Mouse (Mus musculus): ENCODE measurements around the gene Tmem132b. TPM values are rescaled to one million over a fixed set of nuclear protein-coding genes. Genes with fewer than 3 reads are reported as not detected.

Tmem132b gene
- polyA plus RNA-seq, 1 experiment from 2014 or later = 8.1 TPM

DNA sequence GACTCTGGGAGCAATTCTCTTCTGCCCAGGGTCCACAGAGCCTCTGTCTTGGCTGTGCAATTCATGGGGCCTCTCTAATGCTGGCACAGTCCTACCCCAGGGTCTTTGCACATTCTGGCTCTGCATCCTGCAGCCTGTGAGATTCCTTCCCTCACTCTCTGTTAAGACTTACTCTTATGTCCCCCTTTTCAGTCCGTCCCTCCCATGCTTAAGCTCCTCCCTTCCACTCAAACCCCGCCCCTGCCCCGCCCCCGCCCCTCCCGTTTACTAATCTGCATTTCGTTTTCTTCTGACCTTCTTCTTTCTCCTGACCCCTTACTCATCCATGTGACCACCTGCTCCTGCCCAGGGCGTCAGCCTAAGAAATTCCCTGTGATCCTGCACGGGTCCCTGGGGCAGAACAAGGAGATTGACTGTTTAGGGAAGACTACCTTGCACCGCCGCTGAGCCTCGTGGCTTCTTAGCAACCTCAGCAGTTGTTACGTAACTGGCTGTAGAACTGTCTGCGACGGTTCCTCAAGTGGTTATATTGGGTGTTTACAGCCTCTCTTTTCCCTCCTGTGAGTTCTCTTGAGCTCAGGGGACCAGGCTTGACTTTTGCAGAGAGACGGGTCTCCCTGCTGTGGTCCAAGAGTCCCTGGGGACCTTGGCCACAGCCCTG, 10.5 kb upstream of the Tmem132b start:
- H3K9ac ChIP-seq = no peak overlapping the region
- no peaks in the 10 kb centered on the region for H3K4me1 ChIP-seq
- no peaks in the 10 kb centered on the region for H3K9me3 ChIP-seq
- 22% methylated on average over 15 of the region's 15 CpGs for WGBS
- H3K4me3 ChIP-seq = no peak overlapping the region
- H3K4me2 ChIP-seq = no peak overlapping the region
- ATAC-seq (replicated peaks) = no peak
- no peaks in the 10 kb centered on the region for H3K27me3 ChIP-seq (replicated peaks)
- H3K27ac ChIP-seq = no peak overlapping the region
- 0 out of 2 replicates have a peak, but pooled peaks cover 5% of the 10 kb centered on the region for H3K36me3 ChIP-seq (replicated peaks)

DNA sequence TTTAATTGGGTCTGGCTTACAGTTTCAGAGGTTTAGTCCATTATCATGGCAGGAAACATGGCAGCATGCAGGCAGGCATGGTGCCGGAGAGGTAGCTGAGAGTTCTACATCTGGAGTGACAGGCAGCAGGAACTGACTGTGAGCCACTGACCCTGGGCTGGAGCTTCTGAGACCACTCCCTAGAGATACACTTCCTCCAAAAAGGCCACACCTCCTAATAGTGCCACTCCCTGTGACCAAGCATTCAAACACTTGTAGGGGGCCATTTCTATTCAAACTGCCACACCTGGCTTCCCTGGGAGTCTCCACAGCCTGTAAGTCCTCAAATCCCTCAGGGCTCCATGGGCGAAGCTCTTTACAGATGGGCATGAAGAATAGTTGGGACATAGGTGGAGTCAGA, 8.2 kb upstream of the Tmem132b start:
- no peaks in the 10 kb centered on the region for H3K4me1 ChIP-seq
- H3K9ac ChIP-seq = no peak overlapping the region
- H3K4me2 ChIP-seq = no peak overlapping the region
- no peak overlapping the region for H3K27ac ChIP-seq
- no peak for ATAC-seq (replicated peaks)
- H3K9me3 ChIP-seq = no peaks in the 10 kb centered on the region
- H3K4me3 ChIP-seq = no peak overlapping the region
- 0 out of 2 replicates have a peak, but pooled peaks cover under 1% of the 10 kb centered on the region for H3K27me3 ChIP-seq (replicated peaks)
- no peaks in the 10 kb centered on the region for H3K36me3 ChIP-seq (replicated peaks)
- 85% methylated on average over 2 of the region's 2 CpGs for WGBS

DNA sequence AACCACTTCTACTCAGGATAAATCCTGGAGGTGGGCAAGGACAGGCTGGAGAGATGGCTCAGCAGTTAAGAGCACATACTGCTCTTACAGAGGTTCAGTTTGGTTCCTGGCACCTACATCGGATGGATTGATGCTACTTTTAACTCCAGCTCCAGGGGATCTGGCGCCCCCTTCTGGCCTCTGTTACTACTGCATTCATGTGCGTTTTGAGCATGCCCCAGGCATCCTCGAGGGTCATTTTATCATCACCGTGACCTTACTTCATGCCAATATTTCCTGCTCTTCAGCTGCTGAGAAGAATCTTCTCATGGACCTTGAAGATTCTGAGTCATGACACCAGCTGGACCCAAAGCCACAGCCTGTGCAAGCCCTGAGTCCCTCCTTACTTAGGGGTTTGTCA, 6.1 kb upstream of the Tmem132b start:
- no peaks in the 10 kb centered on the region for H3K9me3 ChIP-seq
- H3K4me2 ChIP-seq = no peak overlapping the region
- H3K27me3 ChIP-seq (replicated peaks) = peaks cover 9% of the 10 kb centered on the region; the same call in 1 of the 2 replicates
- H3K4me1 ChIP-seq = peaks cover 3% of the 10 kb centered on the region; the same call in 1 of the 2 replicates
- H3K36me3 ChIP-seq (replicated peaks) = no peaks in the 10 kb centered on the region
- no peak overlapping the region for H3K4me3 ChIP-seq
- 58% methylated on average over 5 of the region's 5 CpGs for WGBS
- no peak overlapping the region for H3K9ac ChIP-seq
- H3K27ac ChIP-seq = no peak overlapping the region
- no peak for ATAC-seq (replicated peaks)

DNA sequence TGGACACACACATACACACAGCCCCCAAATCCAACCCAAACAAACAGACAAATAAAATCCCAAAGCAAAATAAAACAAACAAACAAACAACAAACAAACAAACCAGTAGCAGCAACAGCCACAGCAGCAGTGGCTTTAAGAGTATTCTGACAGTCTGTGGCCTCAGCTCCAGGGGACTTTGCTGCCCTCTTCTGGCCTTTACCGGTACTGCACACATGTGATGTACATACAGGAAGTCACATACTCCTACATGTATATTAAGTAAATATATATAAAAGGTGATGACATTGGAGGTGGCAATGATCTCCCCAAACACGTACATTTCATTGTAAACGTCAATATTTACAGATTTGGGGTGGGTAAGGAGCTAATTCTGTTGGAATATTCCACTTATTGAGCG, 5.1 kb upstream of the Tmem132b start:
- H3K4me3 ChIP-seq = no peak overlapping the region
- peaks cover 12% of the 10 kb centered on the region; the same call in 1 of the 2 replicates for H3K27me3 ChIP-seq (replicated peaks)
- no peak overlapping the region for H3K4me2 ChIP-seq
- WGBS = 82% methylated on average over 4 of the region's 4 CpGs
- no peak for ATAC-seq (replicated peaks)
- H3K36me3 ChIP-seq (replicated peaks) = no peaks in the 10 kb centered on the region
- H3K9me3 ChIP-seq = no peaks in the 10 kb centered on the region
- no peak overlapping the region for H3K9ac ChIP-seq
- H3K27ac ChIP-seq = no peak overlapping the region
- peaks cover 5% of the 10 kb centered on the region for H3K4me1 ChIP-seq

DNA sequence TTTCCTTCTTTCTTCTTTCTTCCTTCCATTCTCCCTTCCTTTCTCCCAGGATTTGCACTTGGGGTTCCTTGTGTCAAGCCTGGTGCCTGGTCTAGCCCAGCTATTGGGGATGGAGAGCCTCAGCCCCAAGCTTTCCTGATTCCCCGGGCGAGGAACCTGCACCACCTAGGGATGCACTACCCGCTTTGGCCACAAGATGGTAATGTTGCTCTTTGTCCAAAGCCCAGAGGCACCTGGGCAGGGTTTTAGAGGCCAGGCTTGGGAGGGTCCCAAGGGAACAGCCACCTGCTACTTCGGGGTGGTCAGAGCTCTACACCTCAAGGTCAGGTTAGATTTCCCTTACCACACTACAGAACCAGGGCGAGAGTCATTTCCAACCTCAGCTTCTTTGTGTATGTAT, 2.5 kb upstream of the Tmem132b start:
- no peak for ATAC-seq (replicated peaks)
- 2% methylated on average over 5 of the region's 5 CpGs for WGBS
- H3K4me2 ChIP-seq = no peak overlapping the region
- H3K9me3 ChIP-seq = no peaks in the 10 kb centered on the region
- H3K36me3 ChIP-seq (replicated peaks) = no peaks in the 10 kb centered on the region
- H3K27me3 ChIP-seq (replicated peaks) = peaks cover 28% of the 10 kb centered on the region
- H3K4me1 ChIP-seq = peaks cover 27% of the 10 kb centered on the region
- no peak overlapping the region for H3K27ac ChIP-seq
- H3K4me3 ChIP-seq = no peak overlapping the region
- no peak overlapping the region for H3K9ac ChIP-seq

DNA sequence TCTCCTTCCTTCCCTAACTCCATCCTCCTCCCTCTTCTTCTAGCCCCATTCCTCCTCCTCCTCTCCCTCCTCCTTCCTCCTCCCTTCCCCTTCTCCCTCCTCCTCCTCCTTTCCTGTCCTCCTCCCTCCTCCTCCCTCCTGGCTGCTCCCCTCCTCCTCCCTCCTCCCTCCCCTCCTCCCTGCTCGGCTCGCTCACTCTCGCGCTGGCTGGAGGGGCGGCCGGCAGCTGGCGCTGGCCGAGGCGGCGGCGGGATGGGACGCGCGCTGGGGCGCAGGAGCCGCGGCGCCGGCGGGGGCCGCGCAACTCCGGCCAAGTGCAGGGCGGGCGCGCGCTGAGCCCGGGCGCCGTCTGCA, 594 bp downstream of the Tmem132b start:
- H3K9me3 ChIP-seq = no peaks in the 10 kb centered on the region
- peaks cover 38% of the 10 kb centered on the region for H3K4me1 ChIP-seq
- H3K27me3 ChIP-seq (replicated peaks) = peaks cover 37% of the 10 kb centered on the region
- under 1% methylated on average over 30 of the region's 30 CpGs for WGBS
- H3K9ac ChIP-seq = peak overlapping the region; percentile 58
- H3K4me3 ChIP-seq = peak overlapping the region; percentile 69
- peak overlapping the region; percentile 74 for H3K27ac ChIP-seq
- H3K36me3 ChIP-seq (replicated peaks) = no peaks in the 10 kb centered on the region
- H3K4me2 ChIP-seq = peak overlapping the region; percentile 91
- ATAC-seq (replicated peaks) = peak; percentile 58

DNA sequence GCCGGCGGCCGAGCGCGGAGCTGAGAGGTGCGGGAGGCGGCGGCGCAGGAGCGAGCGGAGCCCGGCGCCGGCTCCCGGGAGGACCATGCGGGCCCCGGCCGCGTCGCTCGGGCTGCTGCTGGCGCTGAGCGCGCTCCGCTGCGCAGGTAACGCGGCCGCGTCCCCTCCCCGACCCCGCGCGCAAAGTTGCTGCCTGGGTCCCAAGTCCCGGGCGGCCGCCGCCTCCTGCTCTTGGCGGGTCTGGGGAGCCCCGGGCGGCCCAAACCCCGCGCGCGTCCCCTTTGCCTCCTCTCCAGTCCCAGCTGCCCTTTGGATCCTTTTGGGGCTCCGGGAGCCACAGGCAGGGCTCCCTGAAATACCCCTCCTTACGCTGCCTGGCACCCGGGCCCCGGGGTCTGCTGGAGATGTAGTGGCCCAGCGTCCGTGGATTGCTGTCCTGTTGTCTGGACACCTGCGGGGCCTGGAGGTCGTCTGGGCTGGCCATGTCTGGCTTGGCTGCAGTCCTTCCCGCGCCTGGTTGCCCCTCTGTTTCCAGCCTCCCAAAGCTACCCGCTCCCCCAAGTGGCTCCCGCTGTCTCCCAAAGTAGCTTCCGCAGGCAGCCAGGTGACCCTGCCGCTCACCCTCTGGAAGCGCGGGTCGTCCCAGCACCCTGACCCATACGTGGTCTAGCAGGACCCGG, 1.1 kb downstream of the Tmem132b start:
- Histone ChIP-seq H3K9ac (peak overlapping the region; percentile 58), H3K27me3 (replicated peaks) (peaks cover 37% of the 10 kb centered on the region), H3K4me1 (peaks cover 38% of the 10 kb centered on the region), H3K36me3 (replicated peaks) (no peaks in the 10 kb centered on the region), H3K27ac (peak overlapping the region; percentile 74), H3K4me3 (peak overlapping the region; percentile 69), H3K9me3 (no peaks in the 10 kb centered on the region), H3K4me2 (peak overlapping the region; percentile 91)
- under 1% methylated on average over 56 of the region's 64 CpGs for WGBS
- no peak; the same call in 1 of the 2 replicates for ATAC-seq (replicated peaks)

DNA sequence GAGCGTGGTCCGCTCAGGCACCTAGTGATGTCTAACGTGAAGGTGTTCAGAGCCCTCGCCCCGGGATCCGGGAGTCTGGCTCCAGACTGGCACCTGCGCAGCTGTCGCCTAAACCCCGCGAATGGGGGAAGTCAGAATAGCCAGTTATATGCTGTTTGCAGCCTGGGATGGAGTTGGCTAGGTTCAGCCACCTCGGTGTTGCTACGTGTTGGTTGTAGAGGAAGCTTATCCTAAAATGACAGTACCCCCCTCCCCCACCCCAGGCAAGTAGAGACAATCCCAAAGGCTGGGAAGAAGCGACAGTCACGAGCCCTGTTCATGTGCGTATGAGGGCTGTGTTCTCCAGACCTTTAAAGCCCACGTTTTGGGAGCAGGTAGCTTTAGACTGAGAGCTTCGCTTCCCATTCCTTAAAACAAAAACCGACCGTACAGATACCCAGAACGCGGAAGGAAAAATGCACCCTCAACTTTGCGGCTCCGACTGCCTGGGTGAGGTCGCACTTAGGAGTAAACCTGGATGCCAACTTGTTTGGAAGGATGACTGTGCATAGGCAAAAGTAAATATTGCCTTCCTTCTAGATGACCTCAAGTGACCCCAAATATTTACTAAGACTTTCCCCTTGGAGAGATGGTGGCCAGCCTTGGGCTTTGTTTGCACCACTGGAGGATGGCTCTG, 1.8 kb downstream of the Tmem132b start:
- Histone ChIP-seq H3K9ac (peak overlapping the region; percentile 58), H3K27ac (peak overlapping the region; percentile 74), H3K4me1 (peaks cover 38% of the 10 kb centered on the region), H3K4me2 (peak overlapping the region; percentile 91), H3K27me3 (replicated peaks) (peaks cover 36% of the 10 kb centered on the region), H3K36me3 (replicated peaks) (no peaks in the 10 kb centered on the region), H3K9me3 (no peaks in the 10 kb centered on the region), H3K4me3 (peak overlapping the region; percentile 69)
- no peak for ATAC-seq (replicated peaks)
- under 1% methylated on average over 24 of the region's 24 CpGs for WGBS

DNA sequence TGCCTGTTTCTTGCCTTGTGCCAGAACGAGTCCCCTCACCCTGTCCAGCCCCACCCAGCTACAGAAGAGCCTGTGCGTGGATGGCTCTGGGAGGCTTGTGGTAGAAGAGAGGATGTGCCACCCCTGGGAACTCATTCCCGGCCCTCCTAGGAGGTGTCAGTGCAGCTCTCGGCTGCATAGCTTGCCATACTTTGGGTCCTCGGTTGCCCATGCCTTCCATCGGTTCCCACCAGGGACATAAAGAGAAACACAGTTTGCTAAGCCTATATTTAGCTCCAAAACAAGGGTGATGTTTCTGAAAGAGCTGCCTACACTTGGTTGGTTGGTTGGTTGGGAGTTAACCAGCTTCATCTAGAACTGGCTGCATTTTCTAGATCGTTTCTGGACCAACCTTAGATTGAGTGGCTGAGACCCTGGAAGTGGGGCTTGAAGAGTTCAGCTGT, 2.6 kb downstream of the Tmem132b start:
- H3K9me3 ChIP-seq = no peaks in the 10 kb centered on the region
- H3K4me3 ChIP-seq = peak overlapping the region; percentile 69
- peak overlapping the region; percentile 74 for H3K27ac ChIP-seq
- H3K4me2 ChIP-seq = peak overlapping the region; percentile 91
- no peaks in the 10 kb centered on the region for H3K36me3 ChIP-seq (replicated peaks)
- no peak for ATAC-seq (replicated peaks)
- peaks cover 38% of the 10 kb centered on the region for H3K4me1 ChIP-seq
- 5% methylated on average over 7 of the region's 7 CpGs for WGBS
- peaks cover 34% of the 10 kb centered on the region for H3K27me3 ChIP-seq (replicated peaks)
- peak overlapping the region; percentile 32; the same call in 1 of the 2 replicates for H3K9ac ChIP-seq

DNA sequence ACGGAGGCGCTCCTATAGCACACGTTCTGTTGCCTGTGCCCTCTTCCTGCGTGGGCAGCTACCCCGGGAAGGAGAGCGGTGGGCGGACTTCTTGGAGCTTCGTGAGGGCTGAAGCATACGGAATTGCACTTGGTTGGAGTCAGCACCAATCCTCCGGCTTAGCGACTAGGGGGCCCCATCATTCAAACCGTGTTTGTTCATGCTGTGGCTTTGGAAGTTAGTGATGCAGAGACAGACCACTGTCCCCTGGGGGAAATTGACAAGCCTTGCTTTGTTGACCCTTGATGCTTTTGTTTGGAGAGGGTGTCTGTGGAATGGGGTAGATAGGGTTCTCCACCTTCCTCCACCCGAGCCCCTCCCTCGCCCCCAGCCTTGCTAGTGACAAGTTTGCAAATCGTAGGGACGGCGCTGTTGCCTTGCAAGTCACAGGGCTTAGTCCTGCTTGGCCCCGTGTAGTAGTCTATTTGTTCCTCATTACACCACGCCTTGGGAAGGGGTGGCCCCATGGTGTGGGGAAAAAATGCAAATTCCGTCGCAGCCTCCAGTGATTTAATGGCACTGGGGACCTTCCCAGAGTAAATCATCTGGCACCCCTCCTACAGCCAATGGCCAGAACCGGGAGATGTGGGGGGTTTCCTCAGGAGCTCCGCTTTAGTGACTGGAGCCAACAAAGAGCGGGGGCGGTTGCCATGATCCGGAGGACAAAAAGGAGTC, 3.2 kb downstream of the Tmem132b start:
- under 1% methylated on average over 26 of the region's 26 CpGs for WGBS
- Histone ChIP-seq H3K27me3 (replicated peaks) (peaks cover 32% of the 10 kb centered on the region), H3K27ac (peak overlapping the region; percentile 74), H3K36me3 (replicated peaks) (no peaks in the 10 kb centered on the region), H3K9ac (peak overlapping the region; percentile 32; the same call in 1 of the 2 replicates), H3K4me1 (peaks cover 38% of the 10 kb centered on the region), H3K4me3 (peak overlapping the region; percentile 69), H3K9me3 (no peaks in the 10 kb centered on the region), H3K4me2 (peak overlapping the region; percentile 91)
- 0 out of 2 replicates have a peak, but pooled peaks have one; percentile 32 for ATAC-seq (replicated peaks)

DNA sequence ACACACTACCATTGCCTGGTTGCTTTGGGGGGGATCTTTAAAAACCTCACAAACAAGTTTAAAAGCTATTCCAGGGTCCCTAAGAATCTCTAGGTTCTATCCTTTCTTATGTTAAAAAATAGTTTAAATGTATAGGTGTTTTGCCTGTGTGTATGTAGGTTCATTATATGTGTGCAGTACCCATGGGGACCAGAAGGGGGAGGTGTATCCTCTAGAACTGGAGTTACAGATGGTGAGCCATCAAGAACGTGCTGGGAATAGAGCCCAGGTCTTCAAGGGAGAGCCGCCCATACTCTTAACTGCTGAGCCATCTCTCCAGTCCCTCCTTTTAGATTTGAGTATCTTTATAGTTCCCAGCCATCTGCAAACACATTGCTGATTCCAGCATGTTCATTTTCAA, 13.5 kb downstream of the Tmem132b start:
- H3K4me2 ChIP-seq = no peak overlapping the region
- WGBS = 91% methylated on average over 2 of the region's 2 CpGs
- H3K36me3 ChIP-seq (replicated peaks) = no peaks in the 10 kb centered on the region
- peaks cover 19% of the 10 kb centered on the region for H3K4me1 ChIP-seq
- H3K27ac ChIP-seq = no peak overlapping the region
- 0 out of 2 replicates have a peak, but pooled peaks cover 3% of the 10 kb centered on the region for H3K27me3 ChIP-seq (replicated peaks)
- H3K9me3 ChIP-seq = no peaks in the 10 kb centered on the region
- ATAC-seq (replicated peaks) = no peak
- no peak overlapping the region for H3K4me3 ChIP-seq
- H3K9ac ChIP-seq = no peak overlapping the region

DNA sequence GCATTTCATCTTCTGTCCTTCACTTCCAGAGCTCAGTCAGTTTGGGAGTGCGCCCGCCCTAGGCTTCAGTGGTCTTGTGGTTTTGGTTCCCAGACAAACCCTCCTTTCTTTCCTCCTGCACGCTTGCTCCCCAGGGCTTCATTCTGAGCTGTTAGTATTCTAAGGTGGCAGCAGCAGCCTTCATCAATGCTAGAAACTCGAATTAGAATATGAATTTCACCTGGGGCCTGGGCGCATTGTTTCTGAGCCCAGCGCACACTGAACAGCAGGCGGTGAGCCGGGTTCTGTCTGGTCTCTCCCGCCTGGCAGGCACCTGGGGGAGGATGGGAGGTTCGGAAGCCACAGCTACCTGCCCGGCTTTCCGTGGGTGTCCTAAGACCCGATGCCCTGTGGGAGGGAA, 14.7 kb downstream of the Tmem132b start:
- H3K9ac ChIP-seq = no peak overlapping the region
- ATAC-seq (replicated peaks) = no peak
- H3K9me3 ChIP-seq = no peaks in the 10 kb centered on the region
- peaks cover 21% of the 10 kb centered on the region for H3K4me1 ChIP-seq
- H3K4me2 ChIP-seq = 0 out of 2 replicates have a peak overlapping the region, but pooled peaks have one; percentile 11
- peak overlapping the region; percentile 53; the same call in 1 of the 2 replicates for H3K27ac ChIP-seq
- no peaks in the 10 kb centered on the region for H3K27me3 ChIP-seq (replicated peaks)
- H3K36me3 ChIP-seq (replicated peaks) = no peaks in the 10 kb centered on the region
- WGBS = 18% methylated on average over 13 of the region's 13 CpGs
- H3K4me3 ChIP-seq = no peak overlapping the region

Measured in midbrain, embryonic 15.5 days (tissue).